Mouse (Mus musculus): ENCODE measurements at regions not wholly inside any gene's neighbourhood (a gene's known extent, or its start where the extent isn't known, plus 50 kb on each side); places are given as distances from the start of the nearest gene placed in this dataset.

DNA sequence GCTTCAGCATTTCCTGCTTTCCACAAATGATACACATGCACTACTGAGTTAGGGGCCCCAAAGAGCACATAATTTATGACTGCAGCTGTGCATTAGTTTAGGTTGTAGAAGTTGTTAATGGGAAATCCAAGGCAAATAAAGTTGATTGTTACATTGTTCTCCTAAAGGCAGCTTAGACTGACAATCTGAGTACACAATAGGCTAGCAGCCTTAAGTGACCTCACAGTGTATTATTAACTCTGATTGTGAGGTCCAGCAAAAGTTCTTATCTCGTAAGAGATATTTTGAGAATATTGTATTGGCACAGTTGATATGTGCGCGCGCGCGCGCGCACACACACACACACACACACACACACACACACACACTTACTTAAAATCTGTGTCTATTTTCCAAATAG lies 70.5 kb upstream of the Yae1d1 start:
- no peak for DNase-seq (ENCODE audit: low spot score)

DNA sequence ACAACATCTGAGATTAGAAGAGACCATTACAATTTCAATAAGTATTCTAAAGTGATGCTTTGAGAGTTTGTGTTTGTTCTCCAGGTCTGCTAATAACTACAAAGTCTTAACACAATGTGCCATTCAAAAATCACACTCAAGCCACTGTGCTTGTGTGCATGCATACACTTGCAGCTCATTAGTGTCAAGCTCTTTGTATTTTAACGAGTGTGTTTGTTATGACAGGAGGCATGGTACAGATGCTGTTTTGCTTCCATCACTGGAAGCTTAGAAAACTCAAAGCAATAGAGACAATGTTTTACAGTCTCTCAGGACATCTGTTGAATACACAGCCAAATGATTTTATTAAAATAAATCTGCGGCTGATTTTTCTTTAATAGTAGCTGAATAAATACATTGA lies 67.1 kb upstream of the Yae1d1 start:
- DNase-seq (ENCODE audit: low spot score): no peak

DNA sequence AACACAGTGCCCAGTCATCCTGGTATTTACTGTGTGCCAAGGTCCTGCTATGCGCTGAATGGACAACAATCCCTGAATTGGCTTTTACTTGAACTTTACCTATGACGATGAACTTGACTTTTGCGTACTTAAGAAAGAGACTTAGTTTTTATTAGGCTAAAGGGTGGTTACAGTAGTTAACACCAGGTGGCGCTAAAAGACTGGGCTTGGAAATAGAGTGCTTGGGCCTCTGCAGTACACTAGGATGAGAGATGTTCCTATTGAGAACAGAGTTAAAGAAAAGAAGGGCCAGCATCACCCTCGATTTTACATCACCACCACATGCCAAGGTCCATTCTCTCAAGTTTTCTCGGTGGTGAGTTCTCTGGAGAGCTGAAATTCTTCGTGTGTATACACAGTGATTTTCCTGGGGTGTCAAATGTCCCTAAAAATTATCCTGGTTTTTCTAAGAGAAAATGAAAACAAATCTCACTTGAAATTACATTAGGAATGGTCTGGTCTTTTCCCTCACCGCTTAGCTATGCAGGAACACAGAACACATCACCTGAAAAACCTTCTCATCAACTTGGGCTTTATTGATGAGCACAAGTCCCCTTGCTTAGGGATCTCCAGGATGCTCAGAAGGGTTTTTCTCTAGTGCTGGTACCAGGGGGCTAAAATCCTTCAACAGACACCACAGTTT lies 64.2 kb upstream of the Yae1d1 start:
- peak; percentile 42 for DNase-seq (ENCODE audit: low spot score)

DNA sequence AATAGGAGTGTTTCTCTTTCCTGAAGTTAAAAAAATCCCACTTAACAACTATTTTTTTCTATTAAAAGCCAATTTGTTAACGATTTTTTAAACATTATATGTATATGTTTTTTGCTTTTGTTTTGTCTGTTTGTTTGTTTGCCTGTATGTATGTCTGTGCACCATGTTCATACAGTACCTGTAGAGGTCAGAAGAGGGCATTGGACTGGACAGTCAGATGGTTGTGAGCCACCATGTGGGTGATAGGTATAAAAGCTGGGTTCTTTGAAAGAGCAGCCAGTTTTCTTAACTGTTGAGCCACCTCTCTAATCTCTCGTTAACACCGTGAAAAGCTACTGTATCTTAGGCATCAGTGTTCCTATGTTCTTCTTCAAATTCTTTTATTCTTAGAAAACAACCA lies 63.7 kb upstream of the Yae1d1 start:
- DNase-seq (ENCODE audit: low spot score): no peak

DNA sequence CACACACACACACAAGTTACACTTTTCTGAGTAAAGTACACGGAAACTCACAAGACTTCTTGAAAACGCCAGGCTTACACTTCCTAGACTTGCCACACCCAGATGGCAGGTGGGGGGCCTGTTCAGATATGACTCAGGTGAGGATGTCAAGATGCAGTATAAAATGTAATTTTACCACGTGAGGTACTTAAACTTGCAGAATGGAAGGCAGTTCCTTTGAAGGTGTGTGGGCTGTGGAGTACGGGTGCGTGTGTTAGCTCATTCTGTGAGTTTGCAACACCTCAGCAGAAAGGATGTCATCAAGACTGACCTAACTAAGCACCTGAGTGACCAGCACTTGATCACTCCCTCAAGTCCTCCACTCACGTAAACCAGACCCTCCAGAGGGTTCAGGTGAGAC lies 50.0 kb upstream of the Yae1d1 start:
- no peak for DNase-seq (ENCODE audit: low spot score)

Measured in urinary bladder, postnatal 25 days (tissue).